Mouse (Mus musculus) MEL (cell line): ENCODE results near the gene Mbd6.
"Not testable (repeated sequence)": the region's sequence is repeated elsewhere in the genome, so short reads cannot be mapped to it uniquely, and the experiment has no call there.

Source experiments
- CTCF ChIP-seq, 3 experiments: IDR thresholded peaks in 2 of 3; conservative IDR thresholded peaks in 1 of 3; 2 replicates each; pipeline ENCODE4 v1.5.1; 2011 to 2012; ENCODE audit warnings: low read length in 3 of 3, low read depth in 2 of 3, mild to moderate bottlenecking in 2 of 3, improper control_type of control experiment in 1 of 3, inconsistent platforms in 1 of 3, mixed read lengths in 1 of 3, moderate library complexity in 1 of 3; ENCODE audit not compliant: control insufficient read depth in 1 of 3, insufficient read depth in 1 of 3, poor library complexity in 1 of 3, severe bottlenecking in 1 of 3
- GATA1 ChIP-seq: IDR thresholded peaks from 2 replicates; pipeline ENCODE4 v1.6.1; 2011; ENCODE audit warnings: low read depth, low read length, improper control_type of control experiment
- MAFK ChIP-seq: IDR thresholded peaks from 2 replicates; pipeline ENCODE4 v1.6.1; 2011; ENCODE audit warnings: low read depth, mild to moderate bottlenecking, low read length, improper control_type of control experiment, borderline replicate concordance
- MAX ChIP-seq: IDR thresholded peaks from 2 replicates; pipeline ENCODE4 v1.6.1; 2011; ENCODE audit warnings: low read length, improper control_type of control experiment
- NRF1 ChIP-seq: IDR thresholded peaks from 2 replicates; pipeline ENCODE4 v1.6.1; 2014; ENCODE audit warnings: low read depth, mild to moderate bottlenecking, inconsistent platforms, low read length, improper control_type of control experiment, moderate library complexity; ENCODE audit not compliant: poor library complexity, insufficient read depth, severe bottlenecking

DNA sequence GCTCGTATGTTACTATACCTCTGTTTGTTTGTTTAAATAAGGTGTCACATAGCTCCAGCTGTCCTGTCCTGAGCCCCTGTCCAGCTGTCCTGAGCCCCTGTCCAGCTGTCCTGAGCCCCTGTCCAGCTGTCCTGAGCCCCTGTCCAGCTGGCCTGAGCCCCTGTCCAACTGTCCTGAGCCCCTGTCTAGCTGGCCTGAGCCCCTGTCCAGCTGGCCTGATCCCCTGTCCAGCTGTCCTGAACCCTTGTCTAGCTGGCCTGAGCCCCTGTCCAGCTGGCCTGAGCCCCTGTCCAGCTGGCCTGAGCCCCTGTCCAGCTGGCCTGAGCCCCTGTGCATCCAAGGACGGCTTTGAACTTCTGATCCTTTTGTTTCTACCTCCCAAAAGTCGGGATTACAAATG, 20.3 kb upstream of the Mbd6 start:
- TF ChIP-seq GATA1; NRF1; CTCF (IDR thresholded peaks at IDR 0.05 in 2 of 3, conservative IDR thresholded peaks at IDR 0.05 in 1 of 3; ENCODE audit: control insufficient read depth in 1 of 3, insufficient read depth in 1 of 3, low read depth in 2 of 3, low read length in 3 of 3, poor library complexity in 1 of 3, severe bottlenecking in 1 of 3); MAFK; MAX: not testable (repeated sequence)
